Mouse (Mus musculus): ENCODE measurements around the gene Amer3. TPM values are rescaled to one million over a fixed set of nuclear protein-coding genes. Genes with fewer than 3 reads are reported as not detected.
"Not testable (repeated sequence)": the region's sequence is repeated elsewhere in the genome, so short reads cannot be mapped to it uniquely, and the experiment has no call there.

The Amer3 gene
- total RNA-seq (2021), result under 1 TPM; 0.63 to 0.97 TPM
- polyA plus RNA-seq (2012; rRNA removed), result 0.16 and 0.57 TPM in 2 replicates
- long read RNA-seq, full-length matches to known transcripts, result 1 of 2 reads
- long read RNA-seq, partial matches to known transcripts, result 0 of 2 reads
- long read RNA-seq, other reads (novel, unspliced or antisense), result 1 of 2 reads

GRCm38 (mm10) chr1:34578851-34579781 is at the start of gene Amer3:
Amer3 (plus strand) TSS chr1:34579657.
- peak; percentile 82 for DNase-seq

GRCm38 (mm10) chr1:34534574-34534973 is 44.9 kb upstream of the Amer3 start:
- DNase-seq, result not testable (repeated sequence)

- DNase-seq, result not testable (repeated sequence)
Measured at GRCm38 (mm10) chr1:34535043-34535698, 44.3 kb upstream of the Amer3 start, which contains the start of gene Cfc1. Cfc1 (plus strand) TSS chr1:34535648.

- no peak for DNase-seq
Measured at GRCm38 (mm10) chr1:34536291-34536766, 43.1 kb upstream of the Amer3 start.

- DNase-seq, result no peak
Measured at GRCm38 (mm10) chr1:34536767-34537485, 42.5 kb upstream of the Amer3 start.

- DNase-seq, result no peak
Measured at GRCm38 (mm10) chr1:34547074-34547473, 32.4 kb upstream of the Amer3 start.

- DNase-seq, result no peak
Measured at GRCm38 (mm10) chr1:34553690-34554089, 25.8 kb upstream of the Amer3 start.

GRCm38 (mm10) chr1:34554275-34554674 is 25.2 kb upstream of the Amer3 start:
- no peak for DNase-seq

GRCm38 (mm10) chr1:34560843-34561242 is 18.6 kb upstream of the Amer3 start, which contains the start of gene Prss40:
Prss40 (minus strand) TSS chr1:34560943.
- DNase-seq, result no peak

GRCm38 (mm10) chr1:34564383-34565045 is 14.9 kb upstream of the Amer3 start:
- no peak for DNase-seq

- no peak for DNase-seq
Measured at GRCm38 (mm10) chr1:34568120-34568519, 11.3 kb upstream of the Amer3 start.

GRCm38 (mm10) chr1:34569876-34570275 is 9.6 kb upstream of the Amer3 start:
- DNase-seq, result no peak

GRCm38 (mm10) chr1:34571431-34571830 is 8.0 kb upstream of the Amer3 start:
- no peak for DNase-seq

GRCm38 (mm10) chr1:34573221-34573620 is 6.2 kb upstream of the Amer3 start:
- no peak for DNase-seq

GRCm38 (mm10) chr1:34579782-34580356 is 412 bp downstream of the Amer3 start:
- DNase-seq, result no peak

- DNase-seq, result no peak
Measured at GRCm38 (mm10) chr1:34582218-34582617, 2.8 kb downstream of the Amer3 start.

GRCm38 (mm10) chr1:34583821-34584263 is 4.4 kb downstream of the Amer3 start:
- DNase-seq, result no peak

- no peak for DNase-seq
Measured at GRCm38 (mm10) chr1:34584736-34585135, 5.3 kb downstream of the Amer3 start.

GRCm38 (mm10) chr1:34587298-34588096 is 8.0 kb downstream of the Amer3 start:
- no peak for DNase-seq

GRCm38 (mm10) chr1:34600000-34600399 is 20.5 kb downstream of the Amer3 start:
- DNase-seq, result no peak
